Mouse (Mus musculus) bone marrow macrophage, adult 2 months (primary cell): ENCODE measurements around the gene Ahcyl1.

Experiments
- CTCF ChIP-seq: IDR thresholded peaks from 2 replicates; pipeline ENCODE4 v1.5.1; 2012; ENCODE audit warnings: low read depth, mild to moderate bottlenecking, low read length, moderate library complexity
- POLR2A ChIP-seq: IDR thresholded peaks from 2 replicates; pipeline ENCODE4 v1.6.1; 2012; ENCODE audit warnings: mild to moderate bottlenecking, low read depth, low read length, borderline replicate concordance

GRCm38 (mm10) chr3:107670500-107670899 lies 25.9 kb downstream of the Ahcyl1 start:
- TF ChIP-seq CTCF (no peak), POLR2A (no peak)
